Mouse (Mus musculus): ENCODE results near the gene Gm10226.
A peak's percentile ranks its signal among the peaks of the same experiment; 100 is the strongest.
"Not testable (repeated sequence)": the region's sequence is repeated elsewhere in the genome, so short reads cannot be mapped to it uniquely, and the experiment has no call there.

Gm10226 gene

GRCm38 (mm10) chr17:21691560-21691959 lies at the start of gene Gm10226:
Gm10226 (plus strand) TSS chr17:21691860.
- DNase-seq (ENCODE audit: low spot score): no peak

GRCm38 (mm10) chr17:21648791-21649190 lies 42.9 kb upstream of the Gm10226 start:
- no peak for DNase-seq (ENCODE audit: low spot score)

GRCm38 (mm10) chr17:21649936-21650335 lies 41.7 kb upstream of the Gm10226 start:
- peak; percentile 17 for DNase-seq (ENCODE audit: low spot score)

GRCm38 (mm10) chr17:21650364-21650907 lies 41.2 kb upstream of the Gm10226 start, which contains the start of gene Zfp983:
Zfp983 (plus strand) TSS chr17:21650624.
- peak; percentile 90 for DNase-seq (ENCODE audit: low spot score)

GRCm38 (mm10) chr17:21678826-21679225 lies 12.8 kb upstream of the Gm10226 start:
- DNase-seq (ENCODE audit: low spot score): not testable (repeated sequence)

- peak; percentile 94 for DNase-seq (ENCODE audit: low spot score)
These were observed 12.2 kb upstream of the Gm10226 start for GRCm38 (mm10) chr17:21679273-21680018.

- DNase-seq (ENCODE audit: low spot score): not testable (repeated sequence)
These were observed 11.7 kb upstream of the Gm10226 start for GRCm38 (mm10) chr17:21680019-21680376.

- DNase-seq (ENCODE audit: low spot score): no peak
These were observed 1.7 kb downstream of the Gm10226 start for GRCm38 (mm10) chr17:21693342-21693741.

- DNase-seq (ENCODE audit: low spot score): no peak
These were observed 4.4 kb downstream of the Gm10226 start for GRCm38 (mm10) chr17:21696073-21696472.

- DNase-seq (ENCODE audit: low spot score): no peak
These were observed 10.9 kb downstream of the Gm10226 start for GRCm38 (mm10) chr17:21702281-21703240.

GRCm38 (mm10) chr17:21703414-21703813 lies 11.8 kb downstream of the Gm10226 start:
- DNase-seq (ENCODE audit: low spot score): no peak

- DNase-seq (ENCODE audit: low spot score): peak; percentile 93
These were observed 15.8 kb downstream of the Gm10226 start, which contains the start of gene Zfp760 for GRCm38 (mm10) chr17:21707343-21707996. Zfp760 (plus strand) TSS chr17:21707741.

- no peak for DNase-seq (ENCODE audit: low spot score)
These were observed 16.7 kb downstream of the Gm10226 start for GRCm38 (mm10) chr17:21708401-21708800.

GRCm38 (mm10) chr17:21730495-21730894 lies 38.8 kb downstream of the Gm10226 start, which contains the start of gene Zfp229:
Zfp229 (plus strand) TSS chr17:21730795.
- not testable (repeated sequence) for DNase-seq (ENCODE audit: low spot score)

- DNase-seq (ENCODE audit: low spot score): no peak
These were observed 41.4 kb downstream of the Gm10226 start for GRCm38 (mm10) chr17:21733049-21733448.

- peak; percentile 83 for DNase-seq (ENCODE audit: low spot score)
These were observed 41.9 kb downstream of the Gm10226 start for GRCm38 (mm10) chr17:21733529-21734031.

Data from lung, postnatal 25 days (tissue).